Mouse (Mus musculus) fibroblast of lung, adult 2 months (primary cell): ENCODE data around the gene Polr3gl.
"Not testable (repeated sequence)": the region's sequence is repeated elsewhere in the genome, so short reads cannot be mapped to it uniquely, and the experiment has no call there.

Experiments
- DNase-seq: peaks from one replicate; pipeline ENCODE4 v3.0.0-alpha.2; 2011; ENCODE audit warnings: low read depth

Polr3gl gene

DNA sequence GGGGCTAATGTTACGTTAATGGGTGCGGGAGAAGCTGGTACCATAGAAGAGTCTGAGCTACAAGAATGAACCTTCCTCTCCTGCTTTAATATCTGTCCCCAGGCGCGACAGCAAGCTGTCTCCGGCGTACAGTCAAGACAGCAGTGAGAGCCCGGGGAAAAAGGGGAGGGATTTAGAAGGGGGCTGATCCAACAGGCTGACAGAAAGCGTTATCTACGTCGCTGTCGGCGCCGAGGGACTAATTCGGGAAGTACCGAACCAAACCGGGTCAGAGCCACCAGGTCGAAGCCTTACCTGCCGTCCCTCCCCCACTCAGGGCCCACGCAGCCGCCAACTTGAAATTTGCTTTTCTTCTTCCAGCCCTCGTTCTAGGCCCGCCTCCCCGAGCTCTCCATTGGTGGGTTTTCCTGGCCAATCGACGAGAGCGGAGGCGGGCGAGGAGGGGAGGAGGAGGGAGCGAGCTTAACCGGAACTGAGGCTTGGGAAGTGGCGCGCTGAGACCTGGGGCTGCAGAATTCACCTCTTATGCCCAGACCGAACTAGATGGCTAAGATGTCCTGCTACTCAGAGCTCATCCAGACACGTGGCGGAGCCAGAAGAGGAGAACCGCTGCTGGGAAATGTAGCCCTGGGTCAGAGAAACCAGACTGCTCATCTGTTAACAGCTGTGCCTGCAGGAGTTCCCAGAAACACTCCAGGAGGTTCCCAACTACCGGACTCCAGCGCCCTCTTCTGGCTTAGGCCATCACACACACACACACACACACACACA is at the start of gene Polr3gl:
Polr3gl (minus strand) TSS at position 392 of the 771 bp plus-strand sequence.
- peak; percentile 90 for DNase-seq

DNA sequence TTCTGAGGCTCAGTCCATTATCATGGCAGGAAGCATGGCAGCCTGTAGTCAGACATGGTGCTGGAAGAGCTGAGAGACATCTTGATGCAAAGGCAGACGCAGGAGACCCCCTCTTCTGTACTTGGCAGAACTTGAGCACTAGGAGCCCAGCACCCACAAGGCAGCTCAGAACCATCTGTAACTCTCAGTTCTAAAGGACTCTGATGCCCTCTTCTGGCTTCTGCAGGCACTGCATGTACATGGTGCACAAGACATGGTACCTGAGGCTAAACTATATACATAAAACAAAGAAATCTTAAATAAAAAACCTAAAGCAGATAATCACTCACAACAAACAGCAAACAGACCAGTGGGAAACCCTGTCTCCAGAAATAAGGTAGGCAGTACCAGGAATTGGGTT is 45.2 kb upstream of the Polr3gl start:
- no peak for DNase-seq

DNA sequence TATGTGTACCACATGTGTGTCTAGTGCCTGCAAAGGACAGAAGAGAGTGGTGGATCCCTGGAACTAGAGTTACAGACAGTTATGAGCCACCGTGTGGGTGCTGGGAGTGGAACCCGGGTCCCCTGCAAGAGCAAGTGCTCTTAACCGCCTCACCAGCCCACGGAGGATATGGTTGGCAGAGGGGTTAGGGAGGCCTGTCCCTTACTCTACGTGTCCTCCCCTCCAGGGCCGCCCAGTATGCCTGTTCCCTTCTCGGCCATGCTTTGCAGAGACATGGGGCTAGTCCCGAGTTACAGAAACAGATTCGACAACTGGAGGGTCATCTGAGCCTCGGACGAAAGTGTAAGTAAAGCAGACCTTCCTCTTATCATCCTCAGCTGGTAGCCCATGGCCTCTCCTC is 42.5 kb upstream of the Polr3gl start:
- DNase-seq = no peak

GRCm38 (mm10) chr3:96635906-96636305 is 41.9 kb upstream of the Polr3gl start:
- no peak for DNase-seq

GRCm38 (mm10) chr3:96634928-96635879 is 41.2 kb upstream of the Polr3gl start, which contains the start of the genes Pex11b and Gm42957:
Pex11b (plus strand) TSS chr3:96635376.
Gm42957 (plus strand) TSS chr3:96635474.
- peak; percentile 57 for DNase-seq

GRCm38 (mm10) chr3:96634015-96634414 is 40.0 kb upstream of the Polr3gl start:
- DNase-seq = no peak

GRCm38 (mm10) chr3:96632058-96632457 is 38.1 kb upstream of the Polr3gl start:
- DNase-seq = no peak

- DNase-seq = peak; percentile 95
Observed at GRCm38 (mm10) chr3:96629729-96630600, 36.0 kb upstream of the Polr3gl start, which contains the start of gene Rbm8a. Rbm8a (plus strand) TSS chr3:96629933.

DNA sequence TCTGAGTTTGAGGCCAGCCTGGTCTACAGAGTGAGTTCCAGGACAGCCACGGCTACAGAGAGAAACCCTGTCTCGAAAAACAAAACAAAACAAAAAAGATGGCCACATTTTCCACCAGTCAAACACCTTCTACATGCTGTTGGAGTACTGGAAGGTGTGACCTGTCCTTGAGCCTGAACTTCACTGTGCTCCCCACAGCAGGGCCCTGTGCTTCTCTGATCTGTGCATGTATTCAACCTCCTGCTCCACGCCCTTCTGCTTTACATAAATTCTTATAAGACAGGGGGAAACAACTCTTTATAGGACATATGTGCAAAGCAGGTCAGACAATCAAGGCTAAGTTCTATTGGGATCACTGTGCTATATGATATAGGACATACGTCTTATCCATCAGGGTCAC is 29.2 kb upstream of the Polr3gl start:
- DNase-seq = no peak

GRCm38 (mm10) chr3:96617941-96618340 is 24.0 kb upstream of the Polr3gl start:
- no peak for DNase-seq

DNA sequence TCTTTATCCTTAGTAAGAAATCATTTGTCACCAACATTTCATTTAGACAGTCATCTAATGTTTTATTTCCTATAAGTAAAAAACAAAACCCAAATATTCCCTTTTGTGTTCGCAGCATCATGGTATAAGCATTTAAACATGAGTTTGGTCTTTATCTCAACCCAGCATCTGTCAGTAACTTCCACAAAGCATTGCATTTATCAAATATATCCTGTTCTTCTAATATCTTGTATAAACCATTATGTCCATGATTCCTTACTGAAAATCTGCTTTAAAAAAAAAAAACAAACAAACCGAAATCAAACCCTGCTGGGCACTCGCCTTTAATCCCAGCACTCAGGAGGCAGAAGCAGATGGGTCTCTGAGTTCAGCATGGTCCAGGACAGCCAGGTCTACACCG is 12.6 kb upstream of the Polr3gl start:
- no peak for DNase-seq

- not testable (repeated sequence) for DNase-seq
Observed at GRCm38 (mm10) chr3:96606007-96606406, 12.0 kb upstream of the Polr3gl start.

GRCm38 (mm10) chr3:96603311-96603710 is 9.3 kb upstream of the Polr3gl start:
- DNase-seq = peak; percentile 69

GRCm38 (mm10) chr3:96602704-96603084 is 8.7 kb upstream of the Polr3gl start:
- DNase-seq = no peak

DNA sequence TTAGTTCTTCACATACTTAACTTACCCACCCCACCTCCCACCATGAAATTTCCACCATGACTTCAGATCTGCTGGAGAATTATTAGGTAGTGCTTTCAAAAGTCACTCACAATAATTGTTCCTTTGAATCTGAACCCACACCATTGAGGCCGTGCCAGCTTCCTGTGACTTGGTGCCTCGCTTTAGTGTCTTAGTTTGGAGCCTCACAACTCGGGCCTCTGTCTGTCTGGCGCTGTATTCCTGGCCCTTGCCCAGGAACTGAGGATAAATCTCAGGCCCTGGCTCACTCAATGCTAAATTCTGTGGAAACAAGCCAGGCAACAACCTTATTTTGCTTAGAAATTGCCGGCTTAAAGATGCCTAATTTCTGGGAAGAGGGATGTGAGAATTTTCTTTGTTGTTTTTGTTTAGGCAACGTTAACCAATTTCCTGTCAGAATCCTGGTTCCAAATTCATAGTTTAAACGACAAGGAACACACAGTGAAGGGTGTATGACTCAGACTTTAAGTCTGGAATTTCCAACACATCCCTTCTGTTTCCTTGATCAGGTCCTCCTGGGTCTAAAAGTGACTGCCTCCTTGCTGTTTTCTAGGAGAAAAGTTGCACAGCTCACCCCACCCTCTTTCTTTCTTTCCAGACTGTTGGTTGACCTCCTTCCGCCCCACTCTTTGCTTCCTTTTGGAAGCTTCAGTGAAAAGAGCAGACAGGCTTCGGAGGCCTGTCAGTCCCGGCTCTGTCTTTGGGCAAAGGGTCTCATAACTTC is 8.1 kb upstream of the Polr3gl start:
- no peak for DNase-seq

- DNase-seq = no peak
Observed at GRCm38 (mm10) chr3:96601251-96601787, 7.3 kb upstream of the Polr3gl start.

GRCm38 (mm10) chr3:96600639-96601250 is 6.8 kb upstream of the Polr3gl start, which contains the start of gene Lix1l:
Lix1l (plus strand) TSS chr3:96601149.
- peak; percentile 95 for DNase-seq

GRCm38 (mm10) chr3:96599411-96599810 is 5.4 kb upstream of the Polr3gl start:
- DNase-seq = no peak

- no peak for DNase-seq
Observed at GRCm38 (mm10) chr3:96599069-96599393, 5.0 kb upstream of the Polr3gl start.
